Mouse (Mus musculus) kidney, postnatal 0 days (tissue): ENCODE measurements at regions not wholly inside any gene's neighbourhood (a gene's known extent, or its start where the extent isn't known, plus 50 kb on each side); places are given as distances from the start of the nearest gene placed in this dataset.

Experiments used
- ATAC-seq: fragments of 200-750 bp; cut with Nextera tagmentation; replicated peaks from 2 replicates; pipeline ENCODE4 v1.8.0; 2017; ENCODE audit warnings: low read depth, moderate number of reproducible peaks, moderate TSS enrichment, moderate library complexity; ENCODE audit not compliant: low FRiP score
- DNase-seq: peaks from one replicate; pipeline ENCODE4 v3.0.0-alpha.2; 2016; ENCODE audit warnings: low spot score
- H3K27ac ChIP-seq: fragments of 300-500 bp; sonication (generic); 2 replicates; pipeline ENCODE4 v1.5.1; 2014; ENCODE audit warnings: mild to moderate bottlenecking
- H3K27me3 ChIP-seq: fragments of 300-500 bp; sonication (generic); 2 replicates; pipeline ENCODE4 v1.6.1; 2014; ENCODE audit warnings: low read length, mixed read lengths; ENCODE audit not compliant: insufficient read depth
- H3K36me3 ChIP-seq: fragments of 300-500 bp; sonication (generic); 2 replicates; pipeline ENCODE4 v1.6.1; 2014; ENCODE audit warnings: low read length, mixed read lengths; ENCODE audit not compliant: insufficient read depth
- H3K4me1 ChIP-seq: fragments of 300-500 bp; sonication (generic); replicated peaks from 2 replicates; pipeline ENCODE4 v1.6.1; 2014; ENCODE audit warnings: antibody characterized with exemption, low read length, mixed read lengths; ENCODE audit not compliant: insufficient read depth
- H3K4me2 ChIP-seq: fragments of 300-500 bp; sonication (generic); 2 replicates; pipeline ENCODE4 v1.6.1; 2014; ENCODE audit warnings: mild to moderate bottlenecking, low read length, moderate library complexity, mixed read lengths
- H3K4me3 ChIP-seq: fragments of 300-500 bp; sonication (generic); replicated peaks from 2 replicates; pipeline ENCODE4 v1.5.1; 2014; ENCODE audit warnings: low read depth, low read length
- H3K9ac ChIP-seq: fragments of 300-500 bp; sonication (generic); 2 replicates; pipeline ENCODE4 v1.6.1; 2014; ENCODE audit warnings: low read depth, low read length
- H3K9me3 ChIP-seq: fragments of 300-500 bp; sonication (generic); replicated peaks from 2 replicates; pipeline ENCODE4 v1.6.1; 2016; ENCODE audit warnings: low read length, inconsistent platforms, mixed read lengths
- CTCF ChIP-seq: IDR thresholded peaks from 2 replicates; pipeline ENCODE4 v1.5.1; 2016; ENCODE audit warnings: antibody characterized with exemption, low read depth, mild to moderate bottlenecking, moderate library complexity
- WGBS: fragments of 180-500 bp; shearing (Covaris S2); extraction: QIAGEN DNeasy Blood & Tissue Kit; methylation state at CpG from one replicate; pipeline ENCODE4 v1.1.7; 2014; 5-methylcytosine and 5-hydroxymethylcytosine counted together

GRCm38 (mm10) chr3:155747511-155747910 is 654.3 kb downstream of the Lrriq3 start:
- no peak overlapping the region for H3K4me3 ChIP-seq
- H3K27me3 ChIP-seq: no peaks in the 10 kb centered on the region
- ATAC-seq: no peak
- H3K36me3 ChIP-seq: no peaks in the 10 kb centered on the region
- H3K4me1 ChIP-seq: no peaks in the 10 kb centered on the region
- no peak for DNase-seq
- H3K27ac ChIP-seq: no peak overlapping the region
- no peak overlapping the region for H3K4me2 ChIP-seq
- TF ChIP-seq CTCF: no peak
- no peak overlapping the region for H3K9ac ChIP-seq
- no peaks in the 10 kb centered on the region for H3K9me3 ChIP-seq

- Histone ChIP-seq H3K27me3 (no peaks in the 10 kb centered on the region), H3K4me3 (no peak overlapping the region), H3K4me2 (no peak overlapping the region), H3K4me1 (no peaks in the 10 kb centered on the region), H3K9ac (no peak overlapping the region), H3K9me3 (no peaks in the 10 kb centered on the region), H3K27ac (no peak overlapping the region), H3K36me3 (no peaks in the 10 kb centered on the region)
- no peak for DNase-seq
- 88% methylated on average over 3 of the region's 3 CpGs for WGBS
- no peak for TF ChIP-seq CTCF
- no peak for ATAC-seq
Observed at GRCm38 (mm10) chr3:155757285-155757684, 664.1 kb downstream of the Lrriq3 start.

DNA sequence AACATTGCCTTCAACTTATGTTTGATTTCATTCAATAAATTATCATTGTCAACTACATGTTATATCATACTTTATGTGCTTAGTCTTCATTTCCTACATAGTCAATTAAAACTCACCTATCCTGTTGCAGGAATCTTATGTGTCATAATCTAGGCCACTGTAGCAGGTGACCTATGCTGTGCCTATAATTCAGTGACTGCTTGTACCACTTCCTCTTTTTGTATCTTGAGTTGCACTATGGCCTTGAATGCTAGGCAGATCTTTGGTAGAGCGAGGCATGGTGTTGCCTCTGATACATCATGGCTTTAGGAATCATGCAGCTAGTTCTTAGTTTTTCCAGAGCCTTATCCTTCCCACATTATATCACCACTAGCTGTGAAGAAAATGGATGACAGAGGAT is 682.8 kb downstream of the Lrriq3 start:
- 84% methylated on average over 1 of the region's 1 CpGs for WGBS
- no peaks in the 10 kb centered on the region for H3K36me3 ChIP-seq
- no peak for TF ChIP-seq CTCF

GRCm38 (mm10) chr3:155777025-155777424 is 683.8 kb downstream of the Lrriq3 start:
- DNase-seq (no peak), ATAC-seq (no peak)
- Histone ChIP-seq H3K27ac (no peak overlapping the region), H3K4me3 (no peak overlapping the region), H3K4me2 (no peak overlapping the region), H3K27me3 (no peaks in the 10 kb centered on the region), H3K9me3 (no peaks in the 10 kb centered on the region), H3K9ac (no peak overlapping the region), H3K36me3 (no peaks in the 10 kb centered on the region), H3K4me1 (no peaks in the 10 kb centered on the region)
- 72% methylated on average over 1 of the region's 1 CpGs for WGBS
- TF ChIP-seq CTCF: no peak

More for the DNA sequence above, 682.8 kb downstream of the Lrriq3 start:
- Histone ChIP-seq H3K9ac (no peak overlapping the region), H3K4me1 (no peaks in the 10 kb centered on the region), H3K27me3 (no peaks in the 10 kb centered on the region), H3K9me3 (no peaks in the 10 kb centered on the region), H3K27ac (no peak overlapping the region), H3K4me3 (no peak overlapping the region), H3K4me2 (no peak overlapping the region)
- no peak for ATAC-seq
- no peak for DNase-seq

DNA sequence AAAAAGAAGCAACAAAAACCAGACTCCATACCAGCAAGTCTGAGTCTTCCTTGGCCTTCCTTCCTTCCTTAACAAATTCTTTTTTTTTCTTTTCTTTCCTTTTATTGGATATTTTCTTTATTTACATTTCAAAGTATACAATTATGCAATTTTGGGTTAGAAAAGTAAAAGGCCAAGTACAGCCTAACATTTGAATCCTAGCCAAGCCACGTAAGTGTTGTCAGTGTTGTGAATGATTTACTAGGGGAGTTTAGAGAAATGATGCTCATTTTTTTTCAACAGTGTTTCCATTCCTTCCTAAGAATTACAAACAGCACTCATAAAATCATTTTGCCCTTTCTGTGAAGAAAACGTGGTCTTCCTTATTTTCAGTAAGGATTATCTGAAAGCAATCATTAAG is 722.5 kb downstream of the Lrriq3 start:
- no peak for ATAC-seq
- no peak for DNase-seq
- no peak overlapping the region for H3K4me2 ChIP-seq
- no peaks in the 10 kb centered on the region for H3K9me3 ChIP-seq
- H3K4me3 ChIP-seq: no peak overlapping the region
- no peaks in the 10 kb centered on the region for H3K36me3 ChIP-seq
- no peak overlapping the region for H3K9ac ChIP-seq
- no peak overlapping the region for H3K27ac ChIP-seq
- 30% methylated on average over 2 of the region's 2 CpGs for WGBS
- H3K27me3 ChIP-seq: no peaks in the 10 kb centered on the region
- no peaks in the 10 kb centered on the region for H3K4me1 ChIP-seq
- TF ChIP-seq CTCF: no peak

DNA sequence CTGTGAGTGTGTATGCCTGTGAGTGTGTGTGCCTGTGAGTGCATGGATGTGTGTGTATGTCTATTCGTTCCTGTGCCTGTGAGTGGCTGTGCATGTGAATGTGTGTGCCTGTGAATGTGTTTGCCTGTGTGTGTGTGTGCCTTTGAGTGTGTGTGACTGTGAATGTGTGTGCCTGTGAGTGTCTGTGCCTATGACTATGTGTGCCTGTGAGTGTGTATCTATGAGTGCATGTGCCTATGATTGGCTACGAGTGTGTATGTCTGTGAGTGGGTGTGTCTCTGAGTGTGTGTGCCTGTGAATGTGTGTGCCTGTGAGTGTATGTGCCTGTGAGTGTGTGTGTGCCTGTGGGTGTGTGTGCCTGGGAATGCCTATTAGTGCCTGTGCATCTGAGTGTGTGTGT is 731.6 kb downstream of the Lrriq3 start:
- DNase-seq (no peak), ATAC-seq (no peak)
- Histone ChIP-seq H3K9me3 (no peaks in the 10 kb centered on the region), H3K4me2 (no peak overlapping the region), H3K27ac (no peak overlapping the region), H3K9ac (no peak overlapping the region), H3K4me3 (no peak overlapping the region), H3K4me1 (no peaks in the 10 kb centered on the region), H3K27me3 (no peaks in the 10 kb centered on the region), H3K36me3 (no peaks in the 10 kb centered on the region)
- no peak for TF ChIP-seq CTCF
- 90% methylated on average over 2 of the region's 2 CpGs for WGBS

- H3K4me1 ChIP-seq: no peaks in the 10 kb centered on the region
- DNase-seq: no peak
- no peak for ATAC-seq
- no peaks in the 10 kb centered on the region for H3K9me3 ChIP-seq
- no peak overlapping the region for H3K9ac ChIP-seq
- H3K27ac ChIP-seq: no peak overlapping the region
- H3K27me3 ChIP-seq: no peaks in the 10 kb centered on the region
- no peak overlapping the region for H3K4me3 ChIP-seq
- no peaks in the 10 kb centered on the region for H3K36me3 ChIP-seq
- TF ChIP-seq CTCF: no peak
- no peak overlapping the region for H3K4me2 ChIP-seq
Observed at GRCm38 (mm10) chr3:155866286-155866685, 695.3 kb upstream of the Negr1 start.
